Comparison of ENCODE assay signal across 9 mouse cellular contexts in genomic region chr5:137076191-137076930, GRCm38 (mm10). TPM values are rescaled to one million over a fixed set of nuclear protein-coding genes. Genes with fewer than 3 reads are reported as not detected.
DNase-seq lines count a peak whose midpoint lies in the region; ATAC-seq lines count a peak whose summit lies in the region.
"Had no signal": no experiment of that assay in that cellular context is flagged by ENCODE, and none has a peak within 500 bp of the region (broad histone marks: within the 10 kb centered on the region; RNA-seq: fewer than 3 reads in every experiment).

No protein-coding gene starts in this region.

- no peak for ATAC-seq in liver, embryonic 12.5 days
- ATAC-seq in stomach, embryonic 16.5 days (ENCODE audit: insufficient read depth, low FRiP score): peak; percentile 51; the same call in 1 of the 2 replicates

- 11% methylated on average over 12 of the region's 12 CpGs for WGBS in heart, embryonic 10.5 days
- WGBS in liver, embryonic 12.5 days (ENCODE audit: insufficient replicate concordance): 23% methylated on average over 12 of the region's 12 CpGs
- WGBS in stomach, embryonic 16.5 days: 34% methylated on average over 12 of the region's 12 CpGs

- no peak overlapping the region for H3K4me3 ChIP-seq in brown adipose tissue, adult 24 weeks (ENCODE audit: insufficient read depth, low read depth, low read length)
- peak overlapping the region; percentile 29 for H3K4me3 ChIP-seq in heart, embryonic 10.5 days
- H3K4me3 ChIP-seq in liver, embryonic 12.5 days: no peak overlapping the region
- H3K4me3 ChIP-seq in stomach, embryonic 16.5 days (replicated peaks; ENCODE audit: low read length): no peak overlapping the region

- H3K4me1 ChIP-seq in brown adipose tissue, adult 24 weeks (ENCODE audit: control insufficient read depth, insufficient read depth, insufficient read length, low read length): peaks cover 39% of the 10 kb centered on the region
- H3K4me1 ChIP-seq in heart, embryonic 10.5 days: peaks cover 81% of the 10 kb centered on the region
- peaks cover 64% of the 10 kb centered on the region for H3K4me1 ChIP-seq in liver, embryonic 12.5 days
- H3K4me1 ChIP-seq in stomach, embryonic 16.5 days (ENCODE audit: control insufficient read depth, insufficient read depth, low read length): peaks cover 52% of the 10 kb centered on the region

- H3K27ac ChIP-seq in brown adipose tissue, adult 24 weeks (replicated peaks; ENCODE audit: low read depth, low read length): peak overlapping the region; percentile 95
- peak overlapping the region; percentile 92 for H3K27ac ChIP-seq in heart, embryonic 10.5 days
- H3K27ac ChIP-seq in liver, embryonic 12.5 days: peak overlapping the region; percentile 38
- H3K27ac ChIP-seq in stomach, embryonic 16.5 days (ENCODE audit: low read length): peak overlapping the region; percentile 78

- no peak overlapping the region for H3K9ac ChIP-seq in liver, embryonic 12.5 days
- peak overlapping the region; percentile 41; the same call in 1 of the 2 replicates for H3K9ac ChIP-seq in stomach, embryonic 16.5 days (ENCODE audit: low read length)

- H3K9me3 ChIP-seq in heart, embryonic 10.5 days: no peaks in the 10 kb centered on the region
- H3K9me3 ChIP-seq in liver, embryonic 12.5 days (replicated peaks): no peaks in the 10 kb centered on the region
- no peaks in the 10 kb centered on the region for H3K9me3 ChIP-seq in stomach, embryonic 16.5 days (replicated peaks; ENCODE audit: control insufficient read depth, low read length)

- no peak overlapping the region for H3K4me2 ChIP-seq in liver, embryonic 12.5 days
- H3K4me2 ChIP-seq in stomach, embryonic 16.5 days (ENCODE audit: low read depth, low read length): no peak overlapping the region

- no peaks in the 10 kb centered on the region for H3K36me3 ChIP-seq in heart, embryonic 10.5 days
- H3K36me3 ChIP-seq in liver, embryonic 12.5 days: no peaks in the 10 kb centered on the region
- H3K36me3 ChIP-seq in stomach, embryonic 16.5 days (ENCODE audit: control insufficient read depth, insufficient read depth, low read length): no peaks in the 10 kb centered on the region

- DNase-seq in gastrocnemius, adult 18-20 months (ENCODE audit: low spot score): peak; percentile 83
- DNase-seq in gastrocnemius, postnatal 10 days: no peak
- no peak for DNase-seq in heart, embryonic 10.5 days (ENCODE audit: low spot score)
- DNase-seq in left cerebral cortex, adult 8-10 months (ENCODE audit: low spot score in 2 of 2): no peak
- no peak for DNase-seq in thymus, postnatal 4 days

- no peaks in the 10 kb centered on the region for H3K27me3 ChIP-seq in heart, embryonic 10.5 days (ENCODE audit: insufficient read depth, poor library complexity, severe bottlenecking)
- no peaks in the 10 kb centered on the region for H3K27me3 ChIP-seq in liver, embryonic 12.5 days (replicated peaks)
- no peaks in the 10 kb centered on the region for H3K27me3 ChIP-seq in stomach, embryonic 16.5 days (ENCODE audit: control insufficient read depth, insufficient read depth, low read length)

RNA-seq across cellular contexts. Expression of gene Serpine1, which starts 4.3 kb away (rescaled TPM):
- total RNA-seq in gastrocnemius, adult 18-20 months (2021): 1 to 10 TPM; 4.9 to 5.5 TPM
- 1 to 10 TPM; 2.2 to 2.9 TPM for total RNA-seq in gastrocnemius, postnatal 10 days (2021)
- polyA plus RNA-seq in brown adipose tissue, adult 24 weeks (2012; ENCODE audit: insufficient read depth, insufficient read length, missing spikeins): 4.1 and 9.6 TPM in 2 replicates
- 0.07 and 0.51 TPM in 2 replicates for polyA plus RNA-seq in heart, embryonic 10.5 days (2016; fragmentation: Nextera tagmentation; extraction: Ambion mirVana)
- 0.19 TPM in 1 of 2 replicates, not detected in the other for polyA plus RNA-seq in liver, embryonic 12.5 days (2016; fragmentation: Nextera tagmentation; extraction: Ambion mirVana)
- 0.24 and 0.45 TPM in 2 replicates for polyA plus RNA-seq in stomach, embryonic 16.5 days (2015; fragmentation: Nextera tagmentation; extraction: Ambion mirVana)
- 1 to 10 TPM; 1.1 to 2.7 (median 1.9) TPM for total RNA-seq in left cerebral cortex, adult 8-10 months (2022)

RNA-seq across cellular contexts. Expression of gene Ap1s1, which starts 30.4 kb away (rescaled TPM):
- 10 to 100 TPM; 14.0 to 17.1 TPM for total RNA-seq in gastrocnemius, adult 18-20 months (2021)
- total RNA-seq in gastrocnemius, postnatal 10 days (2021): 10 to 100 TPM; 33.4 to 37.0 TPM
- 69.0 and 73.6 TPM in 2 replicates for polyA plus RNA-seq in brown adipose tissue, adult 24 weeks (2012; ENCODE audit: insufficient read depth, insufficient read length, missing spikeins)
- polyA plus RNA-seq in heart, embryonic 10.5 days (2016; fragmentation: Nextera tagmentation; extraction: Ambion mirVana): 177 and 178 TPM in 2 replicates
- polyA plus RNA-seq in liver, embryonic 12.5 days (2016; fragmentation: Nextera tagmentation; extraction: Ambion mirVana): 119 and 121 TPM in 2 replicates
- 187 and 192 TPM in 2 replicates for polyA plus RNA-seq in stomach, embryonic 16.5 days (2015; fragmentation: Nextera tagmentation; extraction: Ambion mirVana)
- 100 to 1,000 TPM; 318 to 379 (median 354) TPM for total RNA-seq in left cerebral cortex, adult 8-10 months (2022)

RNA-seq across cellular contexts. Expression of gene Trim56, which starts 39.6 kb away (rescaled TPM):
- 1 to 10 TPM; 7.4 to 8.0 TPM for total RNA-seq in gastrocnemius, adult 18-20 months (2021)
- total RNA-seq in gastrocnemius, postnatal 10 days (2021): 10 to 100 TPM in 1 of 2 experiments, 1 to 10 TPM in 1; 9.2 to 14.2 TPM
- 9.8 and 11.1 TPM in 2 replicates for polyA plus RNA-seq in brown adipose tissue, adult 24 weeks (2012; ENCODE audit: insufficient read depth, insufficient read length, missing spikeins)
- 6.4 and 7.4 TPM in 2 replicates for polyA plus RNA-seq in heart, embryonic 10.5 days (2016; fragmentation: Nextera tagmentation; extraction: Ambion mirVana)
- 8.6 and 10.3 TPM in 2 replicates for polyA plus RNA-seq in liver, embryonic 12.5 days (2016; fragmentation: Nextera tagmentation; extraction: Ambion mirVana)
- polyA plus RNA-seq in stomach, embryonic 16.5 days (2015; fragmentation: Nextera tagmentation; extraction: Ambion mirVana): 8.1 and 9.3 TPM in 2 replicates
- total RNA-seq in left cerebral cortex, adult 8-10 months (2022): 1 to 10 TPM; 5.4 to 8.9 (median 7.4) TPM

RNA-seq across cellular contexts. Expression of gene Vgf, which starts 50.2 kb away (rescaled TPM):
- not detected for total RNA-seq in gastrocnemius, adult 18-20 months (2021)
- under 1 TPM; 0.21 to 0.45 TPM for total RNA-seq in gastrocnemius, postnatal 10 days (2021)
- polyA plus RNA-seq in brown adipose tissue, adult 24 weeks (2012; ENCODE audit: insufficient read depth, insufficient read length, missing spikeins): not detected in 2 replicates
- polyA plus RNA-seq in heart, embryonic 10.5 days (2016; fragmentation: Nextera tagmentation; extraction: Ambion mirVana): not detected in 2 replicates
- not detected in 2 replicates for polyA plus RNA-seq in liver, embryonic 12.5 days (2016; fragmentation: Nextera tagmentation; extraction: Ambion mirVana)
- polyA plus RNA-seq in stomach, embryonic 16.5 days (2015; fragmentation: Nextera tagmentation; extraction: Ambion mirVana): 0.34 and 0.39 TPM in 2 replicates
- 100 to 1,000 TPM; 243 to 291 (median 262) TPM for total RNA-seq in left cerebral cortex, adult 8-10 months (2022)
- polyA plus RNA-seq: spleen, adult 2 months had no signal

Comparison
In these comparisons a context has a peak if more than half of its experiments do, and no peak if none do; other contexts are left out.
1. H3K27ac ChIP-seq: peak in every context shown above with its lines; median percentile 95 in brown adipose tissue, adult 24 weeks; 92 in heart, embryonic 10.5 days; 78 in stomach, embryonic 16.5 days; 38 in liver, embryonic 12.5 days.